Mouse (Mus musculus): ENCODE data around the gene Olfr618.

GRCm38 (mm10) chr7:103572761-103573160 is 17.1 kb upstream of the Olfr618 start, which contains the start of gene Olfr617:
- no peak for TF ChIP-seq POLR2A (IDR thresholded peaks at IDR 0.05; ENCODE audit: borderline replicate concordance, control insufficient read depth, low read depth, low read length)
- TF ChIP-seq CTCF (IDR thresholded peaks at IDR 0.05; ENCODE audit: control insufficient read depth, insufficient read depth, low read length): no peak
